Mouse (Mus musculus): ENCODE measurements around the gene Traf5.

Gene Traf5

DNA sequence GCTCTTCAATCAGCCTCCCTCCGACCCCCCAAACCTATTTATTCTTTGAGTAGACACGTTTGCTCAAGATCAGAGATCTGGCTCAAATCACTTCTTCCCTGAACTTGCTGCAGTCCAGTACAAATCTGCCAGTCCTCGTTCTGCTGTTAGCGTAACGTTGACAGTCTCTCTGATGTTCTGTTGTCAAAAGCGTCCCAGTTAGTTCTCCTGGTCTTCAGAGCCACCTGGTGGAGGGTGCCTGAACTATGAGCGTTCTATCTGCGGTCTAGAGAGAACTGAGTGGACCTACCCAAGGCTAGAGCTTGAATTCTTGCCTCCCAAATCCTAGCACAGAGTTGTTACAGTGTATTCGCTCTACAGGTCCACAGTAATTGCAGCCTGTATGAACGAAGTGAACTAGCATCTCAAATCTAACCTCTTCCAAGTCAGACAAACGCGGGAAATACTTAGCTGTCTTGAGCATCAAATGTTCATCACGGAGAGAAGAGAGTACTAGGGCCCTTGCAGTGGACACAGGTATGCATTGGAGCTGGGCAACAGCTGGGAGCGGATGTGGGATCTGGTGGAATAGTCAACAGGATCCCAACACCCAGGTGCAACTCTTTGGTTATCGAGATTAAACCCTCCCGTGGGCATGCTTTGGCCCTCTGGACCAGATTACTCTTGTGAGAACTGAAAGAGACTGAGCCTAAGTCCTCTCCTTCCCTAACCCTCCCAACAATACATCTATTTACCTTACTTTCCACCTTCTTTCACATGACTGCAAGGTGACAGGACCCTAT, 711 bp upstream of the Traf5 start:
- DNase-seq (ENCODE audit: low spot score in 2 of 2) = peak; percentile 71 to 83

DNA sequence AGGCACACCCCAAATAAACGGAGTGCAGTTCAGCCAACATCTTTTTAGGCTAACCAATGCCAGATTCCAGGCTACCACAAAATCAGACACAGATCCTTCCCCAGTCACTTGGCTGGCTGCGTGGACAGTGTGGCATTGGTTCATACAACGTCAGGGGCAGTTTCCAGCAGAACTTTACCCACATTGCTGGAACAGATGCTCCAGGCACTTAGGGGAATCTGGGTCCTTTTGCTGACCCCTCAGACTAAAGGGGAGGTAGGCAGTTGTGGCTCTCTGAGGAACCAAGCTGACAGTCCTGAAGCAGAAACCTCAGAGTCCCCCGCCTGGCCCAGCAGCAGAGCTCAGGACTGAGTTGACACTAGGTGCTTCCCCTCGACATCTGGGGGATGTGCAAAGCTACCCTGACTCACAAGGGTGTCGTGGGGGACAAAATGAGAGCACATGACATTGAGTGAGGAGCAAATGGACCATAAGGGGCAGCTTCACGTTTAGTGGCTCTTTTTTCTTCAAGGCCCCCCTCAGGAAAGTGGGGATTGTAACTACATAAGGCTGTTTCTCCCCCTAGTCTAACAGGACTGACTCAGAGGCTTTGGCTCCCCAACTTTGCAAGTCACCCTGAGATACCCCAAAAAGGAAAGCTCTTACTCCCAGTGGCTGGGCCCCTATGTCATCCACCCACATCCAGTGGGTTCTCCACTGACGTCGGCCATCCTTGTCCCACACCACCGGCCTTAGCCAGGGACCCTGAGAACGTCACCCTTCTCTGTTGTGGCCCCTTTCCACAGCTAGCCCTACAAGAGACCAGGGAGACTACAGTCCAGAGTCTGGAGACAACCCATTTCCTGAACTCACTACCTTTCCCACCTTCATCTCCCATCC, 1.4 kb downstream of the Traf5 start:
- DNase-seq (ENCODE audit: low spot score in 2 of 2) = no peak

- no peak for DNase-seq (ENCODE audit: low spot score in 2 of 2)
These were observed 2.1 kb downstream of the Traf5 start for GRCm38 (mm10) chr1:192090281-192090680.

GRCm38 (mm10) chr1:192089208-192090166, 2.9 kb downstream of the Traf5 start:
- DNase-seq (ENCODE audit: low spot score in 2 of 2) = no peak

DNA sequence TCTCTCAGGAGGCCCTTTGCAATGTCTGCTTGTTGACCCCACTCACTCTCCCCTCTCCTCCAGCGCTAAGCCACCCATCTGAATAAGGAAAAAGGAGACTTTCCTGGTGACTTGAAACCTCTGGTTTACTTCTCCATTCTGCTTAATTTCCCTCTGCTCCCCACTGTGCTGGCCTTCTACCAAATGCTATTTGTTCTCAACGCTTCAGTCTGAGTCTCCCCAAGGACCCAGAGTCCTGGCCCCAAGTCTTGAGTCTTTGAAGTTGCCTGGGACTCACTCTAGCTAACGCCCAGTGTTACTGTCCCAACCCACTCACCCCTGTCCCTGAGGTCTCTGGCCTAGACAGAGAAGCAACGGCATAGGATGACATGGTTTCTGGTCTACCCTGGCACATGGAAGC, 4.3 kb downstream of the Traf5 start:
- no peak for DNase-seq (ENCODE audit: low spot score in 2 of 2)

DNA sequence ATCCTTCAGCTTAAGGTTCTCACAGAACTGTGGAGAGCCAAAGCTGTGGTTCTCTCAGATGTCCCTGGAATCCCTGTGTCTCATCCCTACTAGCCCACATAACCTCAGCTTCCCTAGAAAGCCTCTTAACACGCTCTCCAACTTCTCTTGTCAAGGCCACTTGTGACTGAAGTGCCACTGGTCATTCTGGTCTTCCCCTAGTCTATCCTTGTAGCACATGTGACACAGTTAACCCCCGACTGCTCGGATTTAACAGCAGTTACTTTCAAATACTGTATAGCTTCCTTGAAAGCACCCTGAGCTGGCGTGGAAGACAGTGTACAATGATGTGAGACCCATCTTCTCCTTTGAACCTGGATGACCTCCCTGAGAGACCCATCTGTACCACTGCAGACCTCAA, 5.3 kb downstream of the Traf5 start:
- DNase-seq (ENCODE audit: low spot score in 2 of 2) = no peak

GRCm38 (mm10) chr1:192086279-192087037, 5.9 kb downstream of the Traf5 start:
- peak; percentile 34 to 54 for DNase-seq (ENCODE audit: low spot score in 2 of 2)

GRCm38 (mm10) chr1:192085218-192085617, 7.1 kb downstream of the Traf5 start:
- no peak for DNase-seq (ENCODE audit: low spot score in 2 of 2)

DNA sequence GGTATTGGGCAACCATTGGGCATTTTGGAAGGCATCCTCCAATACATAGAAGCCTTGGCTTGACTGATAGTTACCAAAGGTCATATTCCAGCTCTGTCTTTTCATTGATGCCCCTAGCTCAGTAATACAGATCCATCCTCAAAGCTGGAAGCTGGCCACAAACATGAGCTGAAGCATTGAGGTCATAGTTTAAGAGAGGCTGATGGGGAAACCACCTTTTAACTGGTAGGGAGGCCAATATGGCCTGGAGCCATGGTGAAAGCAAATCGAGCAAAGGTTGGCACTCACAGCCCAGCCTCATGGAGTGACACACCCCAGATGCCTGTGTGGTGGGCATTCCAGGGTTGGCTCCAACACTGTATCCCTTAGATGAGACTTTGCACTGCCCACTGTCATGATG, 9.7 kb downstream of the Traf5 start:
- DNase-seq (ENCODE audit: low spot score in 2 of 2) = no peak

GRCm38 (mm10) chr1:192081129-192081528, 11.2 kb downstream of the Traf5 start:
- no peak for DNase-seq (ENCODE audit: low spot score in 2 of 2)

DNA sequence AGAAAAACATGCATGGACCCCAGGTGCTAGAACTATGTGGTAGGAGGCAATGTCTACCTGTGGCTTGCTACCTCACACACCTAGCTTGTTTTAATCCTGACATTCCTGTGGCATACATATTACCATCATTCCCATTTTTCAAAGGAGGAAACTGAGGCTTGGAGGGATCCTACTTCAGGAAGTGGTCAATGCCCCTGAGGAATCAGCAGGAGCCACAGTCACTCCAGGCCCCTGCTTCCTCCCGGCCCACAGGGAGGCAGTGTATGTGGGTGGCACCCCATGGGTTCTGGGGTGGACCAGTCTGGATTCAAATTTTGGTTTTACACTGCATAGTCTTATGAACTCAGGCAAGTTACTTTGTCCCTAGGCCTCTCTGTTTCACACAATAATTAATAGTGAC, 13.2 kb downstream of the Traf5 start:
- no peak for DNase-seq (ENCODE audit: low spot score in 2 of 2)

DNA sequence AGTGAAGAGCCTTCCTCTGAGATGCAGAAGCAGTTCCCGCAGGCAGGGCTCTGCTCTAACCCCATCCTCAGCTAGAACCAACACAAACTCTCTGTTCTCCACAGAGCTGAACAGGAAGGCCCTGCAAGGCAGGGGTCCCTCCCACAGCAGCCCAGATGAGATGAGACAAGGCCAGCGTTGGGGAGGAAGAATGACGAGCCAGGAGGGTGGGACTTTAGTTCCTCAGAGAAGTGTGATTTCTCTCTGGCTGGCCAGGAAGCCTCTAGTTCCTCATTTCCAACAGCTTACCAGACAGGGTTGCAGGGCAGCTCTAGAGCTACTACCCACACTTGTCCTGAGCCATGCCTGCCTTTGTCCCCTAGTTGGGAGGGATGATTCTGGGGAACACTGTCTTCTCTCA, 14.0 kb downstream of the Traf5 start:
- DNase-seq (ENCODE audit: low spot score in 2 of 2) = no peak

DNA sequence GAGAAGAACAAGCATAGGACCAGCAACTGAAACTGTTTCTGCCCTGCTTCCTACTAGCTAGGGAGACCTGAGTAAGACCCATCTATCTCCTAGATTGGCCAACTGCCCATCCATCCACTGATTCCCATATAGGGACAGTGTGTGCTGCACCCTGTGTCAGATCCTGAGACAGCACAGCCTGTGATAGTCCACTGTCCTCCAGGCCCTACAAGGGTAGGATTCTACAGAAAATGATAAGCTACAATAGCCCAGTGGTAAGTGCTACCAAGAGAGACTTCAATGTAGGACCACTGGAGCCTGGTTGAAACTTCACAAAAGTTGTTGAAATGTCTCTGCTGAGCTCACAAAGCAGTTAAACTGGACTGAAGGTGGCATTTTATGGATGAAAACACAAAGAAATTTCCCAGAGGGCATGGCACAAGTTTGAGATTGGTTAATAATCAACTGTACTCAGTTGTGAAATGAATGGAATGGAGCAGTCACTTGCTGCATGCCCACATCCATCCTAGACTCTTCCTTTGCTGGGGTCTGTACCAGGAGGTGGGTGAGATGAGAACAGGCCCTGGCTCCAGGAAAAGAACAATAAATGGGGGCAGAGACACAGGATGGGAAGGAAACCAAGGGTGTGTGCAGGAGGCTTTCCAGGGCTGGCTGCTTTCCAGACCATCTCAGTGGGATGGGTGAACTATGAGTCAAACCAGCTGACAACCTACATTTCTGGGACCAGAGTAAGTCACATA, 15.4 kb downstream of the Traf5 start:
- DNase-seq (ENCODE audit: low spot score in 2 of 2) = no peak

- DNase-seq (ENCODE audit: low spot score in 2 of 2) = no peak
These were observed 16.3 kb downstream of the Traf5 start for GRCm38 (mm10) chr1:192076101-192076500.

DNA sequence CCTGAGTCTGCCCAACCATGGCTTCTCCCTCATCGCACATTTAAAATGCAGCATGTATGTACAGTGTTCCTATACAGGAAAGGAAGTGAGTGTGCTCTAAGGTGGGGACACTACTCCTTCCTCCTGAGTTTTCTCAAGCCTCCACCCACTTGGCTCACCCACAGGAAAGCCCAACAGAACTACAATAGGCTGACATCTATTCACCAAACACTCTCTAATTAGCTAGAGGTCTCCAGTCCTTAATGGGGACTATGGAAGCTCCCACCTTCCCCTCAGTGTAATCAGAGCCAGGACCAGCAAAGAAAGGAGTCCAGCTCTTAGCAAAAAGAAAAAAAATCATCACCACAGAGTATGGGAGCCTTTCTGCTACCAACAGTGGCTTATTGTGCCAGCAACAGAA, 17.5 kb downstream of the Traf5 start:
- no peak for DNase-seq (ENCODE audit: low spot score in 2 of 2)

DNA sequence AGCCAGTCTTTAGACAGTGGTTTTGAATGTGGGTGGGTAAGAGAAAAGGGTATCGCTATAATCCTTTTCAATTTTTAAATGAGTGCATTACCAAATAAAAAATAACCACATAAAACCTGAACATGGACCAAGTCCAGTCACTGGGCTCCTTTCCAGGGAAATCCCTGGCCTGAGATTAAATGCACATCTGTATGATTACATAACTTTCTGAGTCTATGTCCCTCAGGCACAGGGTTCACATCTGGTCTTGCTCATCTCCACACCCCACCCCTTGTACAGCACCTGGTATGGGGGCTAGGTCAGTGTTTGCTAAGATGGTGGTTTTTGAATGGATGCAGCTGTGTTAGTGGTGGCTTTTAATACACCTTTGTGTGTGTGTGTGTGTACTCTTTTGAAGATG, 19.9 kb downstream of the Traf5 start:
- DNase-seq (ENCODE audit: low spot score in 2 of 2) = no peak

GRCm38 (mm10) chr1:192070618-192071051, 21.7 kb downstream of the Traf5 start:
- DNase-seq (ENCODE audit: low spot score in 2 of 2) = no peak

GRCm38 (mm10) chr1:192069971-192070591, 22.3 kb downstream of the Traf5 start:
- no peak for DNase-seq (ENCODE audit: low spot score in 2 of 2)

DNA sequence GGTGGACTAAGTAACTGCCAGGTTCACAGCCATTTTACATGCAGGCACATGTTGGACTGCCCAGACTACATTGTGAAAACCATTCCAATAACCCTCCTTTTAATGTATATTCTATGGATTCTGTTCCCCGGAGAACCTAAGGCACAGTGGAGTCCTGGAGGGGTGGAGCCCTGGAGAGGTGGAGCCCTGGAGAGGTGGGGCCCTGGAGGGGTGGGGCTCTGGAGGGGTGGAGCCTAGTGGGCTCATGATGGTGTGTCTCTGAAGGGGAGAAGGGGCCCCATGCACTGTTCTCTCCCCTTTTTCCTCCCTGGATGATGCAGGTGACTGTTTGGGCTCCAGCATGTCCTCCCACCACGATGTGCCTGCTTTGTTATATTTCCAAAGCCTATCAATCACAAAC, 24.2 kb downstream of the Traf5 start:
- no peak for DNase-seq (ENCODE audit: low spot score in 2 of 2)

DNA sequence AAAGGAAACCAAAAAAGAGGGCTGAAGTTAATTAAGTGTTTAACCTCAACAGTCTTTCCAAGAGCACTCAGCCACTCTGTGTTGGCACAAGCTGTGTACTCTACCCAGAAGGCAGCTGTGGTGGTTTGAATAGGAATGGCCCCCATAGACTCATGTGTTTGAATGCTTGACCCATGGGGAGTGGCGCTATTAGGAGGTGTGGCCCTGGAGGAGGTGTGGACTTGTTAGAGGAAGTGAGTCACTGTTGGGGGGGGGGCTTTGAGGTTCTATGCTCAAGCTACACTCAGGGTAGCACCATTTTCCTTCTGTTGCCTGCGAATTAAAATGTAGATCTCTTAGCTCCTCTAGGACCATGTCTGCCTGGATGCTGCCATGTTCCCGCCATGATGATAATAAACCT, 25.4 kb downstream of the Traf5 start:
- no peak for DNase-seq (ENCODE audit: low spot score in 2 of 2)
